Mouse (Mus musculus): ENCODE data around the gene Cacna2d3. TPM values are rescaled to one million over a fixed set of nuclear protein-coding genes. Genes with fewer than 3 reads are reported as not detected.

Cacna2d3 gene
- total and polyA plus RNA-seq, 3 experiments, result not detected

GRCm38 (mm10) chr14:29599428-29599827 is 122.2 kb downstream of the Cacna2d3 start:
- Histone ChIP-seq H3K9me3 (replicated peaks; ENCODE audit: insufficient read depth, low read length) (no peaks in the 10 kb centered on the region), H3K9ac (ENCODE audit: control insufficient read depth, low read depth, low read length, poor library complexity, severe bottlenecking) (no peak overlapping the region), H3K27ac (ENCODE audit: control insufficient read depth, low read depth, low read length) (no peak overlapping the region), H3K36me3 (ENCODE audit: control insufficient read depth in 1 of 2, insufficient read depth in 2 of 2, low read length in 2 of 2) (no peaks in the 10 kb centered on the region), H3K4me1 (ENCODE audit: control insufficient read depth in 1 of 2, insufficient read depth in 2 of 2, low read length in 2 of 2) (no peaks in the 10 kb centered on the region), H3K27me3 (ENCODE audit: control insufficient read depth in 1 of 2, insufficient read depth in 2 of 2, low read length in 2 of 2) (no peaks in the 10 kb centered on the region), H3K79me2 (ENCODE audit: control insufficient read depth, insufficient read depth, low read length, poor library complexity) (no peaks in the 10 kb centered on the region), H3K4me3 (ENCODE audit: control insufficient read depth in 1 of 2, insufficient read depth in 1 of 2, low read depth in 2 of 2, low read length in 2 of 2) (no peak overlapping the region)
- TF ChIP-seq USF2 (IDR thresholded peaks at IDR 0.05; ENCODE audit: borderline replicate concordance in 1 of 2, insufficient read depth in 1 of 2, low read depth in 1 of 2, low read length in 2 of 2), result no peak
- no peak for TF ChIP-seq EP300 (IDR thresholded peaks at IDR 0.05; ENCODE audit: low read depth in 1 of 2, low read length in 2 of 2)
- no peak for TF ChIP-seq JUND (IDR thresholded peaks at IDR 0.05; ENCODE audit: low read depth, low read length)
- TF ChIP-seq POLR2AphosphoS2 (IDR thresholded peaks at IDR 0.05; ENCODE audit: low read length), result no peak
- TF ChIP-seq GABPA (IDR thresholded peaks at IDR 0.05; ENCODE audit: low read depth, low read length), result no peak
- no peak for TF ChIP-seq UBTF (IDR thresholded peaks at IDR 0.05; ENCODE audit: borderline replicate concordance, insufficient read depth, low read depth, low read length)
- TF ChIP-seq SIN3A (IDR thresholded peaks at IDR 0.05; ENCODE audit: low read length), result no peak
- TF ChIP-seq CHD1 (IDR thresholded peaks at IDR 0.05; ENCODE audit: low read depth, low read length), result no peak
- TF ChIP-seq ZNF384 (IDR thresholded peaks at IDR 0.05; ENCODE audit: low read depth, low read length), result no peak
- TF ChIP-seq MEF2A (IDR thresholded peaks at IDR 0.05; ENCODE audit: extremely low read depth, insufficient replicate concordance, low read depth, low read length, poor library complexity, severe bottlenecking), result no peak
- no peak for TF ChIP-seq POLR2A (IDR thresholded peaks at IDR 0.05; ENCODE audit: control insufficient read depth in 1 of 2, insufficient read depth in 1 of 2, low read depth in 1 of 2, low read length in 2 of 2, poor library complexity in 1 of 2)
- no peak for DNase-seq (ENCODE audit: low read depth, low spot score)

- Histone ChIP-seq H3K27me3 (ENCODE audit: control insufficient read depth in 1 of 2, insufficient read depth in 2 of 2, low read length in 2 of 2) (no peaks in the 10 kb centered on the region), H3K36me3 (ENCODE audit: control insufficient read depth in 1 of 2, insufficient read depth in 2 of 2, low read length in 2 of 2) (no peaks in the 10 kb centered on the region), H3K9me3 (replicated peaks; ENCODE audit: insufficient read depth, low read length) (no peaks in the 10 kb centered on the region), H3K27ac (ENCODE audit: control insufficient read depth, low read depth, low read length) (no peak overlapping the region), H3K79me2 (ENCODE audit: control insufficient read depth, insufficient read depth, low read length, poor library complexity) (no peaks in the 10 kb centered on the region), H3K4me1 (ENCODE audit: control insufficient read depth in 1 of 2, insufficient read depth in 2 of 2, low read length in 2 of 2) (no peaks in the 10 kb centered on the region), H3K4me3 (ENCODE audit: control insufficient read depth in 1 of 2, insufficient read depth in 1 of 2, low read depth in 2 of 2, low read length in 2 of 2) (no peak overlapping the region), H3K9ac (ENCODE audit: control insufficient read depth, low read depth, low read length, poor library complexity, severe bottlenecking) (no peak overlapping the region)
- no peak for TF ChIP-seq ELF1 (IDR thresholded peaks at IDR 0.05; ENCODE audit: low read depth, low read length)
- no peak for DNase-seq (ENCODE audit: low read depth, low spot score)
Observed at GRCm38 (mm10) chr14:29592896-29593295, 128.8 kb downstream of the Cacna2d3 start.

- H3K36me3 ChIP-seq (ENCODE audit: control insufficient read depth in 1 of 2, insufficient read depth in 2 of 2, low read length in 2 of 2), result no peaks in the 10 kb centered on the region
- no peak for DNase-seq (ENCODE audit: low read depth, low spot score)
- no peaks in the 10 kb centered on the region for H3K79me2 ChIP-seq (ENCODE audit: control insufficient read depth, insufficient read depth, low read length, poor library complexity)
- H3K9ac ChIP-seq (ENCODE audit: control insufficient read depth, low read depth, low read length, poor library complexity, severe bottlenecking), result no peak overlapping the region
- no peak overlapping the region for H3K27ac ChIP-seq (ENCODE audit: control insufficient read depth, low read depth, low read length)
- H3K27me3 ChIP-seq (ENCODE audit: control insufficient read depth in 1 of 2, insufficient read depth in 2 of 2, low read length in 2 of 2), result no peaks in the 10 kb centered on the region
- no peak overlapping the region for H3K4me3 ChIP-seq (ENCODE audit: control insufficient read depth in 1 of 2, insufficient read depth in 1 of 2, low read depth in 2 of 2, low read length in 2 of 2)
- H3K9me3 ChIP-seq (replicated peaks; ENCODE audit: insufficient read depth, low read length), result no peaks in the 10 kb centered on the region
- no peaks in the 10 kb centered on the region for H3K4me1 ChIP-seq (ENCODE audit: control insufficient read depth in 1 of 2, insufficient read depth in 2 of 2, low read length in 2 of 2)
- no peak for TF ChIP-seq ZC3H11A (IDR thresholded peaks at IDR 0.05; ENCODE audit: low read depth, low read length)
- TF ChIP-seq SMC3 (IDR thresholded peaks at IDR 0.05; ENCODE audit: low read depth, low read length), result no peak
- no peak for TF ChIP-seq GABPA (IDR thresholded peaks at IDR 0.05; ENCODE audit: low read depth, low read length)
- no peak for TF ChIP-seq MXI1 (IDR thresholded peaks at IDR 0.05; ENCODE audit: low read depth, low read length)
- no peak for TF ChIP-seq CTCF (IDR thresholded peaks at IDR 0.05 in 2 of 3, conservative IDR thresholded peaks at IDR 0.05 in 1 of 3; ENCODE audit: control insufficient read depth in 1 of 3, insufficient read depth in 1 of 3, low read depth in 2 of 3, low read length in 3 of 3, poor library complexity in 1 of 3, severe bottlenecking in 1 of 3)
- no peak for TF ChIP-seq KAT2A (conservative IDR thresholded peaks at IDR 0.05; ENCODE audit: low read depth, low read length)
- TF ChIP-seq EP300 (IDR thresholded peaks at IDR 0.05; ENCODE audit: low read depth in 1 of 2, low read length in 2 of 2), result no peak
- TF ChIP-seq POLR2AphosphoS5 (IDR thresholded peaks at IDR 0.05; ENCODE audit: borderline replicate concordance, low read depth, low read length), result no peak
- no peak for TF ChIP-seq MEF2A (IDR thresholded peaks at IDR 0.05; ENCODE audit: extremely low read depth, insufficient replicate concordance, low read depth, low read length, poor library complexity, severe bottlenecking)
- no peak for TF ChIP-seq NELFE (IDR thresholded peaks at IDR 0.05; ENCODE audit: low read depth, low read length)
- TF ChIP-seq USF2 (IDR thresholded peaks at IDR 0.05; ENCODE audit: borderline replicate concordance in 1 of 2, insufficient read depth in 1 of 2, low read depth in 1 of 2, low read length in 2 of 2), result no peak
- TF ChIP-seq CHD1 (IDR thresholded peaks at IDR 0.05; ENCODE audit: low read depth, low read length), result no peak
- no peak for TF ChIP-seq GATA1 (IDR thresholded peaks at IDR 0.05; ENCODE audit: low read depth, low read length)
- no peak for TF ChIP-seq HCFC1 (IDR thresholded peaks at IDR 0.05; ENCODE audit: low read depth, low read length)
- no peak for TF ChIP-seq POLR2AphosphoS2 (IDR thresholded peaks at IDR 0.05; ENCODE audit: low read length)
- TF ChIP-seq MAZ (IDR thresholded peaks at IDR 0.05; ENCODE audit: low read depth, low read length), result no peak
- TF ChIP-seq ETS1 (IDR thresholded peaks at IDR 0.05; ENCODE audit: low read depth, low read length), result no peak
- no peak for TF ChIP-seq UBTF (IDR thresholded peaks at IDR 0.05; ENCODE audit: borderline replicate concordance, insufficient read depth, low read depth, low read length)
- no peak for TF ChIP-seq NRF1 (IDR thresholded peaks at IDR 0.05; ENCODE audit: insufficient read depth, low read depth, low read length, poor library complexity, severe bottlenecking)
Observed at GRCm38 (mm10) chr14:29589628-29590027, 132.0 kb downstream of the Cacna2d3 start.

Data from MEL (cell line).